Mouse (Mus musculus): ENCODE results near the gene Ankrd6.

Gene Ankrd6

GRCm38 (mm10) chr4:32854956-32855355, 95.7 kb downstream of the Ankrd6 start:
- DNase-seq = no peak

- DNase-seq = no peak
Measured at GRCm38 (mm10) chr4:32853609-32854188, 96.9 kb downstream of the Ankrd6 start.

GRCm38 (mm10) chr4:32852819-32853218, 97.8 kb downstream of the Ankrd6 start:
- DNase-seq = no peak

GRCm38 (mm10) chr4:32852294-32852693, 98.3 kb downstream of the Ankrd6 start:
- no peak for DNase-seq

GRCm38 (mm10) chr4:32838401-32838800, 112.2 kb downstream of the Ankrd6 start:
- DNase-seq = no peak

GRCm38 (mm10) chr4:32836071-32836470, 114.6 kb downstream of the Ankrd6 start:
- no peak for DNase-seq

GRCm38 (mm10) chr4:32834541-32834940, 116.1 kb downstream of the Ankrd6 start:
- no peak for DNase-seq

- DNase-seq = no peak
Measured at GRCm38 (mm10) chr4:32833494-32834282, 117.0 kb downstream of the Ankrd6 start.

- DNase-seq = no peak
Measured at GRCm38 (mm10) chr4:32829316-32829715, 121.3 kb downstream of the Ankrd6 start.

GRCm38 (mm10) chr4:32828385-32829077, 122.1 kb downstream of the Ankrd6 start:
- no peak for DNase-seq

- DNase-seq = no peak
Measured at GRCm38 (mm10) chr4:32826925-32827324, 123.7 kb downstream of the Ankrd6 start.

GRCm38 (mm10) chr4:32824254-32824653, 126.4 kb downstream of the Ankrd6 start:
- peak; percentile 6 for DNase-seq

- no peak for DNase-seq
Measured at GRCm38 (mm10) chr4:32820676-32821075, 130.0 kb downstream of the Ankrd6 start.

GRCm38 (mm10) chr4:32817478-32817877, 133.2 kb downstream of the Ankrd6 start:
- no peak for DNase-seq

- no peak for DNase-seq
Measured at GRCm38 (mm10) chr4:32800577-32801170, 150.0 kb downstream of the Ankrd6 start.

- DNase-seq = peak; percentile 79
Measured at GRCm38 (mm10) chr4:32799966-32800576, 150.6 kb downstream of the Ankrd6 start, which contains the start of gene Lyrm2. Gene Lyrm2, plus strand, starts transcription at chr4:32800253.

GRCm38 (mm10) chr4:32798976-32799375, 151.7 kb downstream of the Ankrd6 start:
- no peak for DNase-seq

GRCm38 (mm10) chr4:32789020-32789419, 161.6 kb downstream of the Ankrd6 start:
- no peak for DNase-seq

GRCm38 (mm10) chr4:32787110-32787509, 163.5 kb downstream of the Ankrd6 start:
- DNase-seq = no peak

- no peak for DNase-seq
Measured at GRCm38 (mm10) chr4:32779996-32780395, 170.6 kb downstream of the Ankrd6 start.

GRCm38 (mm10) chr4:32770284-32770810, 180.3 kb downstream of the Ankrd6 start:
- DNase-seq = no peak

- DNase-seq = peak; percentile 38
Measured at GRCm38 (mm10) chr4:32768046-32768445, 182.6 kb downstream of the Ankrd6 start.

- DNase-seq = no peak
Measured at GRCm38 (mm10) chr4:32767471-32767870, 183.2 kb downstream of the Ankrd6 start.

Data from lung, postnatal 36 days (tissue).